Mouse (Mus musculus) c-Kit-negative CD71-positive TER-119-positive erythroid progenitor cells, embryonic 14.5 days (primary cell): ENCODE measurements around the gene Igfbp4.

ENCODE experiments used
- DNase-seq: peaks from one replicate; pipeline ENCODE4 v3.0.0-alpha.2; 2013; ENCODE audit warnings: low read depth, low spot score

The Igfbp4 gene

GRCm38 (mm10) chr11:99080902-99081543, 40.0 kb downstream of the Igfbp4 start:
- no peak for DNase-seq

- DNase-seq: no peak
Observed at GRCm38 (mm10) chr11:99081566-99081965, 40.5 kb downstream of the Igfbp4 start.

DNA sequence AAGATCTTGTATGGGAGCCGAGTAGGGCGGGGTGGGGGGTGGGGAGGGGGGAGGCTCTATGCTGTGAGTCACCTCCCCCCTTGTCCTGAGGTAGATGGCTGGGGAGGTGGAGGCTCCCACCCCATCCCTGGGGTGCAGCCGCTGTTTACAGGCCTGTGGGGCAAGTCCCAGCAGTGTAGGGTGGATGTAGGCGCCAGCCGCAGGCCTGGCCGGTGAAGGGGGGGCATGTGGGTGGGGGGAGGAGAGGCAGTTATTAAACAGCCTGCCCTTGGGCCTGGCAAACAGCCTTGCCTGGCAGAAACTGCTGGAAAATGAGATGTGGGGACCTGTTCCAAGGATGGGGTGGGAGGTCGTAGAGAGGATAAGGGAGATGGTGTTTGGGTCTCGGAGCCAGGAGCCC, 41.1 kb downstream of the Igfbp4 start:
- no peak for DNase-seq

DNA sequence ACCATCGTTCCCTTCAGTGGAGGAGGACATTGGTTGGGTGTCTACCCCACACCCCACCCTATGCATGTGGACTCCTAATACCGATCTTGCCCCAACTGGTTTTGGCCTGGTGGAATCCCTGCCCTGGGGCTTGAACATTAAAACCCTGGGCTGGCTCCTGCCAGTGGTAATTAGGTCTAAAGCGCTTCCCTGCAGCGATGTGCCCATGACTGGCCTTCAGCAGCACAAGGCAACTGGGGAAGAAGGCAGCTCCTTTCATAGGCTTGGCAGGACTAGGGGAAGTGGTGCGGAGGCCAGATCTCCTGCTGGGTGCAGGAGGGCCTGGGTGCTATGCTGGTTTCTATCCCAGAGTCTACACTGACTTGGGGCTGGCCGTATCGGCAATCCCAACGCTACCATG, 42.5 kb downstream of the Igfbp4 start:
- DNase-seq: no peak

DNA sequence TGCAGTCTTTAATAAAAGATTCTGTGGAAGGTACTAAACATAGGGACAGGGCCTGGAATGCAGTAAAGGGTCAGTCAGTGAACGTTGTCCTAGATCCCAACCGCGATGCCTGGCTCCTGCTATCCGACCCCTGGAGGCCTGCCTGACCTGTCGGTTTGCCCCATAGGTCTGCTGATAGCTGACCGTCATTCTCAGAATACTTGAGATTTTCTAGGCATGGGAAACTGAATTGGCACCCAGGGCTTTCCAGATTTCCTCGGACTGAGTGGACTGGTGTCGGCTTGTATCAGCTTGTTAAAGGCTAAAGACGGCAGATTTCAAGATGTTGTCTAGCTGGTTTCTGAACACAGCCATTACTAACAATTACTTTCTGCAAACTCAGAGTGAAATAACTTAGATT, 43.3 kb downstream of the Igfbp4 start:
- DNase-seq: no peak

GRCm38 (mm10) chr11:99088486-99088885, 47.4 kb downstream of the Igfbp4 start:
- no peak for DNase-seq

- no peak for DNase-seq
Observed at GRCm38 (mm10) chr11:99089077-99089601, 48.1 kb downstream of the Igfbp4 start, which contains the start of gene Tns4. TSS of gene Tns4 (minus strand) at chr11:99089306.

DNA sequence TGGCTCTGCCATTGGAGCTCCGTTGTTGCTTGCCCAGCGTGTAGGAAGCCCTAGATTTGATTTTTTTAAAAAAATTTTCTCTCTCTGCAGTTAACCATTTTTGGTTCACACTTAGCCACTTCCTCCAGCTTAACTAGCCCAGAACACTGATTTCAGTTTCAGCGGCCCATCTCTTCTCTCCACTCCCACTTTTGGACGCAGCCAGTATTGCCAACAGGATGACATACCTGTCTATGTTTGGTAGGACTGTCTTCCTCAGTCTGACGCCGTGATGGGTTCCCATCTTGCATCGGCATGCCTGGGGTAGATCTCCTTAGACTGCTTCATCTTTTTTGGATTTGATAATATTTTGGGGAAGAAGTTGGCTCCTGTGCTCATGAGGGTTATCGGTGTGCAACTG, 49.3 kb downstream of the Igfbp4 start:
- DNase-seq: no peak

DNA sequence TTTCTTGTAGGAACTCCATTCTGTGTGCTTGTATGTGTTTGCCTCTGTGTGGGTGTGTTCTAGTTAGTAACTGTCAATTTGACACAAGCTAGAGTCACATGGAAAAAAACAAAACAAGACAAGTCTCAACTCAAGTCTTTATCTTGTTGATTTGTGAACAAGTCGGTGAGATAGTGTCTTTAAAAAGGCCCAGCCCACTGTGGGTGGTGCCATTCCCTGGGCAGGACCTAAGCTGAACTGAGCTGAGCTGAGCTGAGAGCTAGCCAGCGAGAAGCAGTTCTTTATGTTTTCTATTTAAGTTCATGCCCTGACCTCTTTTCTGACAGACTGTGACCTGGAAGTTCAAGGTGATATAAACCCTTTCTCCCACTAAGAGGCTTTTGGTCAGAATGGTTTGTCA, 50.6 kb downstream of the Igfbp4 start:
- DNase-seq: no peak

DNA sequence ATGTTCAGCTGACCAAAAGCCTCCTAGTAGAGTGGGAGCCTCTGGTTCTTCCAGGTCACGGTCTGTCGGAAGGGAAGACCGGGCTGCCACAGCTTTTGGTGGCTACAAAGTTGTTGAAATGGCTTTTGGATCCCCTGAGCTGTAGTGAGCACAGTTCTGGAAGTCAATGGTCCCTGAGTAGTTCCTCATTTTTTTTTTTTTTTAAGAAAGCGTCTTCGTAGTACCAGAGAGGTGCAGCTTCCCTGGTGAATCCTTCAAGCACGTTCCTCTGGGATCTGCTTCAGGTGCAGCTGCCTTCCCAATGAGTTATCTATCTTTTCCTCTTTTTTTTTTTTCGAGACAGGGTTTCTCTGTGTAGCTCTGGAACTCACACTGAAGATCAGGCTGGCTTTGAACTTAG, 52.7 kb downstream of the Igfbp4 start:
- no peak for DNase-seq

- DNase-seq: no peak
Observed at GRCm38 (mm10) chr11:99094911-99095676, 54.0 kb downstream of the Igfbp4 start.

- DNase-seq: no peak
Observed at GRCm38 (mm10) chr11:99095759-99096158, 54.7 kb downstream of the Igfbp4 start.

GRCm38 (mm10) chr11:99096417-99096816, 55.4 kb downstream of the Igfbp4 start:
- no peak for DNase-seq

DNA sequence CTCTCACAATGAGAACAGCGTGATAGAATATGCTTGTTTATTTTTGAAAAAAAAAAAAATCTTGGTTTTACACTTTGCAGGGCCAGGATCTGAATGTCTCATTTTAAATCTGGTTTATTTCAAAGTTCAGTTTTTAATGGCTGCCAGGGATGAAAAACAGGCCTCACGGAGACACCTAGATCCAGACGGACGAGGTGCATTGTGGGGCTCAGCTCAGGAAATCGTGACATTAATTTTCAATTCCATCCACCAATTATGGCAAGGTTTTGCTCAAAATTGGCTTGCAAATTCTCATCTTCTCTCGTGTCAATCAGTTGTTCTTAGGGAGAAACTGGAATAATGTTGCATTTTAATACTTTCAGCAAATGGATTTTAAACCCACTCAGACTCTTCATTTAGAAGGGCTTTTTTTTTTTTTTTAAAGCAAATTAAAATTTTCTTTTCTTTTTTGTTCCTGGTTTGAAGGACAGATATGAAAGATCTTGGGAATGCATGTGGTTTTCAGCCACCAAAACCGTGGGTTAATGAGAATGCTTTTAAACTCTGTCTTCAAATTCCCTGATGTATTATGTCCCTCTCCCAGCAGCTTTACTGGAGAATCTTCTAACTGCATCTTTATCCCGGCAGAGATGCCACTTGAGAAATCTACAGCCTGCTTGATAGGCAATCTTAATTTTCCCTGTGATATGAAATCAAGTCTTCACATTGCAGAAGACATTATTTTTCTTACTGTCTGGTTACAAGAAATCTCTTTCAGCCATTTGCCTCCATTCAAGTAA, 56.1 kb downstream of the Igfbp4 start:
- DNase-seq: no peak

DNA sequence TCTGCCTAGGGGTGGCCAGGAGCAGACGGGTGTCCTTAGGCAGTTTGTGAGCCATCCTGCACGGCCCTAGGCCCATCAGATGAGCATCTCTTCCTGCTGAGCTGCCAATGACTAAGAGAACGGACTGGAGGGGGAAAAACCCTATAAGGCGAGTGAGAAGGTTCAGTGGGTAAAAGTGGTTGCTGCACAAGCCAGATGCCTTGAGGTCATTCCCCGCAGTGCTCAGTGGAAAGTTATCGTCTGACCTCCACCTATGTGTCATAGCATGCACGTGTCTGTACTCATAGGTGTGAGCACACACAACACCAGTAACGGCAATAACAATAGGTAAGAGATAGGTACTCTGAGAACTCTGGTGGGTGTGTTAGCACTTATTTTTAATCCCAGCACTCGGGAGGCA, 57.9 kb downstream of the Igfbp4 start:
- DNase-seq: no peak

GRCm38 (mm10) chr11:99099516-99099915, 58.5 kb downstream of the Igfbp4 start:
- DNase-seq: no peak

DNA sequence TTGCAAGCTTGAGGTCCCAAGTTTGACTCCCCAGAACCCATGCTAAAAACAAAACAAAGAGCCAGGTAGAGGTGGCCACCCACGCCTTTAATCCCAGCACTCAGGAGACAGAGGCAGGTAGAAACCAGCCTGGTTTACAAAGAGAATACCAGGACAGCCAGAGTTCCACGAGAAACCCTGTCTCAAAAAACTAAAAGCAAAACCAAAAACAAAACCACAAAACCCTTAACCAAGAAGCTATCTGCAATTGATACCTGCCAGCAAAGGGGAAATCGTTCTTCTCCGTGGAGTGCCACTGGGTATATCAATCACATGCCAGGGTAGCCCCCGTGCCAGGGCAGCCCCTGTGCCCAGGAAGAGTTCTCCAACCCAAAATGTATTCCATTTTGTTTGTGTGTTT, 59.2 kb downstream of the Igfbp4 start:
- DNase-seq: no peak

GRCm38 (mm10) chr11:99101693-99102092, 60.6 kb downstream of the Igfbp4 start:
- no peak for DNase-seq

- no peak for DNase-seq
Observed at GRCm38 (mm10) chr11:99102575-99103270, 61.7 kb downstream of the Igfbp4 start.
